ENCODE assay signal across 8 mouse cellular contexts in the genomic region with DNA sequence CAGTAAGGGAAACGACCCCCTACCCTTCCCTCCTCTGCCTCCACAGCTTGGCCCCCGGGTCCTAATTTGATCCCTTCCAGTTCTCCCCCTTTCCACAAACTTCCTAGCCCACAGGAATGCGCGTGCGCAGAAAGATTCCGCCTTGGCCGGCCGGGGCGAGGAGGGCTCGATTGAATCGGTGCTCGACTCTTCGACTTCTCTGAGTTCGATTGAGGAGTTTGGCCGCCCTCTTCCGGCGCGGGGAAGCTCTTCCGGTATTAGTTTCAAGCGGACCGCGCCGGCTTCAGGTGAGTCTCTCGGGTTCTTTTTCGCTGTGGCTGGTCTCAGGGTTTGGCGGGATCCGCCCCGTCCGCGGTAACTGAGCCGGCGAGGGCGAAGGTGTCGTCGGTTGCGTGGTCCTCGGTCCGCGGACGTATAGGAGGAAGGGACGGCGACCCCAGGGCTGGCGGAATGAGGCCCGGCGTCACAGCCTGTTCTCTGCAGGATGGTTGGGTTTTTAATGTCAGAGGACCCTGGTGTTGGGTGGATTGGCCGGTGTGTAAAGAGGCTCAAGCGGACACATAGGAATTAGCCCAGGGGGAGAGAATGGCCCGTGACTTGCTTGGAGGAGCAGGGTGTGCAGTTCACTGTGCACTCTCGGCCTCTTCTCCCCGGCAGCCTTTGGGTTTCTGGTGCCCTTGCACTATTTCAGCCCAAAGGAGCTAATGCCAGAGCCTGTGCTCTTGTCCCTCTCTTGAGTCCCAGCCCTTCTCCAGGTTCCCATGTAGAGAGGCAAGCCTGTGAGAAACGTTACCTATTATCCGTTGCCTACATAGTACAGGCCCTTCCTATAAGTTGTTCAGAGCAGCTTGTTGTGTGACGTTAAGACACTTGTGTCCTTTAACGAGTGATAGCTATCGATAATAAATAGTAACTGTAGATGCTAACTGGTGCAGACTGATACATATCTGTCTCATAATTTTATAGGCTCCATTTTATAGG. TPM values are rescaled to one million over a fixed set of nuclear protein-coding genes. Genes with fewer than 3 reads are reported as not detected.
DNase-seq lines count a peak whose midpoint lies in the region; ATAC-seq and TF ChIP-seq lines count a peak whose summit lies in the region.

A gene (plus strand): TSS at position 228 of the 981 bp plus-strand sequence.

- in situ Hi-C loops in CH12.LX (cut with MboI; ENCODE audit: low pct_ligation_motif_present, low pct_unique_long_range_greater_than_20kb, low sequenced_read_pairs): loop anchor here (25.0 kb wide), 1 partner anchor 201 kb away; no protein-coding TSS in a partner anchor

- H3K4me3 ChIP-seq in CH12.LX (replicated peaks in 1 of 3; ENCODE audit: low read depth in 2 of 3, low read length in 2 of 3, poor library complexity in 1 of 3): peak within 1 kb of the TSS; percentile 64 to 95 (median 82)
- H3K4me3 ChIP-seq in forebrain, embryonic 12.5 days (replicated peaks): peak within 1 kb of the TSS; percentile 91
- H3K4me3 ChIP-seq in liver, postnatal 0 days (ENCODE audit: low read depth, low read length): peak within 1 kb of the TSS; percentile 92
- H3K4me3 ChIP-seq in neural tube, embryonic 14.5 days (ENCODE audit: low read depth, low read length): peak within 1 kb of the TSS; percentile 61

- ATAC-seq in forebrain, embryonic 12.5 days (ENCODE audit: low FRiP score): peak; percentile 95
- ATAC-seq in liver, postnatal 0 days: peak; percentile 96
- peak; percentile 93 for ATAC-seq in neural tube, embryonic 14.5 days (ENCODE audit: low read depth)

- no peak within 1 kb of the TSS for H3K27ac ChIP-seq in CH12.LX (ENCODE audit: insufficient read depth, low read depth)
- no peak within 1 kb of the TSS; the same call in 1 of the 2 replicates for H3K27ac ChIP-seq in forebrain, embryonic 12.5 days
- peak within 1 kb of the TSS; percentile 77 for H3K27ac ChIP-seq in liver, postnatal 0 days (ENCODE audit: low read depth)
- H3K27ac ChIP-seq in neural tube, embryonic 14.5 days (ENCODE audit: low read depth, low read length): no peak within 1 kb of the TSS

- peak; percentile 86 for DNase-seq in CH12.LX (ENCODE audit: extremely low read depth)
- DNase-seq in c-Kit-positive CD71-positive TER-119-negative erythroid progenitor cells, embryonic 14.5 days (ENCODE audit: low read depth): peak; percentile 81
- DNase-seq in heart, postnatal 10 days: peak; percentile 91 to 96
- peak; percentile 65 for DNase-seq in large intestine, adult 2 months (ENCODE audit: low read depth, low spot score)
- DNase-seq in liver, postnatal 0 days: peak; percentile 91
- peak; percentile 94 for DNase-seq in testis, postnatal 10 days (ENCODE audit: low spot score)

- no peaks in the 10 kb centered on the region for H3K27me3 ChIP-seq in CH12.LX (replicated peaks)
- H3K27me3 ChIP-seq in forebrain, embryonic 12.5 days: no peaks in the 10 kb centered on the region
- no peaks in the 10 kb centered on the region for H3K27me3 ChIP-seq in liver, postnatal 0 days (ENCODE audit: insufficient read depth, low read length)
- H3K27me3 ChIP-seq in neural tube, embryonic 14.5 days (ENCODE audit: control insufficient read depth, insufficient read depth, low read length): no peaks in the 10 kb centered on the region

- no peaks in the 10 kb centered on the region for H3K9me3 ChIP-seq in CH12.LX (replicated peaks; ENCODE audit: low read length)
- H3K9me3 ChIP-seq in forebrain, embryonic 12.5 days: no peaks in the 10 kb centered on the region
- no peaks in the 10 kb centered on the region for H3K9me3 ChIP-seq in liver, postnatal 0 days (ENCODE audit: low read length)
- no peaks in the 10 kb centered on the region for H3K9me3 ChIP-seq in neural tube, embryonic 14.5 days (ENCODE audit: control insufficient read depth, low read length)

- under 1% methylated on average over 55 of the region's 55 CpGs for WGBS in forebrain, embryonic 12.5 days
- under 1% methylated on average over 55 of the region's 55 CpGs for WGBS in large intestine, adult 2 months
- under 1% methylated on average over 55 of the region's 55 CpGs for WGBS in liver, postnatal 0 days (ENCODE audit: insufficient replicate concordance)
- 1% methylated on average over 55 of the region's 55 CpGs for WGBS in neural tube, embryonic 14.5 days

- intact Hi-C loops in heart, postnatal 10 days (cut with DNase I): loop anchor here (5.0 kb wide), 1 partner anchor 161 kb away; a partner anchor contains a TSS

- TF ChIP-seq POLR2A in CH12.LX (IDR thresholded peaks at IDR 0.05; ENCODE audit: low read depth, low read length): peak; percentile 83

- peaks cover 0 to 7% of the 10 kb centered on the region in 2 experiments; a peak in 1 of 4 replicates for H3K4me1 ChIP-seq in CH12.LX (ENCODE audit: control insufficient read depth in 1 of 2, insufficient read depth in 2 of 2)
- H3K4me1 ChIP-seq in forebrain, embryonic 12.5 days: peaks cover 9% of the 10 kb centered on the region
- peaks cover 8% of the 10 kb centered on the region for H3K4me1 ChIP-seq in liver, postnatal 0 days (ENCODE audit: insufficient read depth)
- H3K4me1 ChIP-seq in neural tube, embryonic 14.5 days (ENCODE audit: control insufficient read depth, insufficient read depth, low read length): peaks cover 4% of the 10 kb centered on the region; the same call in 1 of the 2 replicates

- peaks cover 19 to 26% of the 10 kb centered on the region in 2 experiments for H3K36me3 ChIP-seq in CH12.LX (replicated peaks in 1 of 2; ENCODE audit: control insufficient read depth in 1 of 2, insufficient read depth in 1 of 2, low read length in 1 of 2)
- peaks cover 19% of the 10 kb centered on the region for H3K36me3 ChIP-seq in forebrain, embryonic 12.5 days (replicated peaks)
- H3K36me3 ChIP-seq in liver, postnatal 0 days (replicated peaks; ENCODE audit: insufficient read depth, low read length): peaks cover 22% of the 10 kb centered on the region
- peaks cover 15% of the 10 kb centered on the region for H3K36me3 ChIP-seq in neural tube, embryonic 14.5 days (ENCODE audit: control insufficient read depth, insufficient read depth, low read length)

- dilution Hi-C loops in CH12.LX (cut with MboI; ENCODE audit: extremely low pct_ligation_motif_present, extremely low pct_unique_long_range_greater_than_20kb, low sequenced_read_pairs): no loop called here

- TF ChIP-seq EP300 in CH12.LX (IDR thresholded peaks at IDR 0.05; ENCODE audit: low read length): no peak
- peak; percentile 34; the same call in 1 of the 2 replicates for TF ChIP-seq EP300 in liver, postnatal 0 days (IDR thresholded peaks at IDR 0.05; ENCODE audit: low read depth)

- H3K4me2 ChIP-seq in CH12.LX (ENCODE audit: insufficient read depth, low read depth, poor library complexity, severe bottlenecking): peak within 1 kb of the TSS; percentile 91
- peak within 1 kb of the TSS; percentile 61 for H3K4me2 ChIP-seq in forebrain, embryonic 12.5 days
- H3K4me2 ChIP-seq in liver, postnatal 0 days (ENCODE audit: low read depth, low read length): peak within 1 kb of the TSS; percentile 84
- peak within 1 kb of the TSS; percentile 84 for H3K4me2 ChIP-seq in neural tube, embryonic 14.5 days (ENCODE audit: low read depth, low read length)

- H3K9ac ChIP-seq in CH12.LX (ENCODE audit: insufficient read depth, low read depth): peak within 1 kb of the TSS; percentile 90
- H3K9ac ChIP-seq in forebrain, embryonic 12.5 days: peak within 1 kb of the TSS; percentile 87
- peak within 1 kb of the TSS; percentile 89 for H3K9ac ChIP-seq in liver, postnatal 0 days (replicated peaks)
- peak within 1 kb of the TSS; percentile 79 for H3K9ac ChIP-seq in neural tube, embryonic 14.5 days (replicated peaks; ENCODE audit: low read depth, low read length)

- peaks cover 11% of the 10 kb centered on the region for H3K79me2 ChIP-seq in CH12.LX (replicated peaks; ENCODE audit: control insufficient read depth, extremely low read depth, insufficient read depth, poor library complexity, severe bottlenecking)

- no peak for TF ChIP-seq RAD21 in CH12.LX (IDR thresholded peaks at IDR 0.05; ENCODE audit: low read depth, low read length)

- TF ChIP-seq CTCF in CH12.LX (conservative IDR thresholded peaks at IDR 0.05 in 1 of 2, IDR thresholded peaks at IDR 0.05 in 1 of 2; ENCODE audit: low read depth in 2 of 2, low read length in 2 of 2): no peak
- TF ChIP-seq CTCF in liver, postnatal 0 days (IDR thresholded peaks at IDR 0.05; ENCODE audit: low read depth): peak; percentile 40; the same call in 1 of the 2 replicates

TF ChIP-seq in CH12.LX, 34 proteins besides CTCF, POLR2A, EP300 and RAD21 (continues in another document):
- peak; percentile 93 for TF ChIP-seq KAT2A (IDR thresholded peaks at IDR 0.05; ENCODE audit: insufficient replicate concordance, low read length)
- TF ChIP-seq E2F4 (IDR thresholded peaks at IDR 0.05; ENCODE audit: insufficient replicate concordance, low read depth, low read length): 0 out of 2 replicates have a peak, but pooled peaks have one; percentile 27
- TF ChIP-seq MAFK (IDR thresholded peaks at IDR 0.05; ENCODE audit: insufficient replicate concordance, low read length): no peak
- TF ChIP-seq ZKSCAN1 (IDR thresholded peaks at IDR 0.05; ENCODE audit: borderline replicate concordance, low read depth, low read length): no peak
- no peak for TF ChIP-seq PAX5 (IDR thresholded peaks at IDR 0.05; ENCODE audit: low read length)
- TF ChIP-seq NELFE (IDR thresholded peaks at IDR 0.05; ENCODE audit: low read depth, low read length): peak; percentile 82
- TF ChIP-seq SMC3 (IDR thresholded peaks at IDR 0.05; ENCODE audit: low read depth, low read length): no peak
- TF ChIP-seq POLR2AphosphoS2 (IDR thresholded peaks at IDR 0.05; ENCODE audit: low read depth, low read length): no peak
- no peak for TF ChIP-seq JUN (IDR thresholded peaks at IDR 0.05; ENCODE audit: insufficient read depth, low read depth, low read length)
- peak; percentile 84 for TF ChIP-seq TCF12 (IDR thresholded peaks at IDR 0.05; ENCODE audit: low read depth, low read length)
- TF ChIP-seq RCOR1 (conservative IDR thresholded peaks at IDR 0.05; ENCODE audit: low read depth, low read length): peak; percentile 75; the same call in 1 of the 2 replicates
- TF ChIP-seq MEF2A (IDR thresholded peaks at IDR 0.05; ENCODE audit: borderline replicate concordance, low read depth, low read length): peak; percentile 65; the same call in 1 of the 2 replicates
- peak; percentile 55; the same call in 1 of the 2 replicates for TF ChIP-seq ZMIZ1 (IDR thresholded peaks at IDR 0.05; ENCODE audit: low read depth, low read length)
- TF ChIP-seq SIN3A (IDR thresholded peaks at IDR 0.05; ENCODE audit: low read length): peak; percentile 98

RNA-seq across cellular contexts. Expression of the gene that starts here (rescaled TPM):
- 31.0 and 43.4 TPM in 2 replicates for total RNA-seq in CH12.LX (2012; rRNA removed)
- total RNA-seq in CH12.LX (2014; rRNA removed): 201 and 214 TPM in 2 replicates
- 116 TPM in 2 replicates for polyA plus RNA-seq in CH12.LX (2012; ENCODE audit: insufficient read length, low read depth)
- polyA plus RNA-seq in forebrain, embryonic 12.5 days (2016; fragmentation: Nextera tagmentation; extraction: Ambion mirVana): 117 and 120 TPM in 2 replicates
- 10 to 100 TPM; 29.7 to 32.5 TPM for total RNA-seq in heart, postnatal 10 days (2021)
- polyA plus RNA-seq in large intestine, adult 2 months (2012; rRNA removed): 4.4 and 5.2 TPM in 2 replicates
- polyA plus RNA-seq in liver, postnatal 0 days (2015; fragmentation: Nextera tagmentation; extraction: Ambion mirVana): 30.0 and 30.4 TPM in 2 replicates
- polyA plus RNA-seq in neural tube, embryonic 14.5 days (2014; fragmentation: Nextera tagmentation; extraction: Ambion mirVana): 54.4 and 65.3 TPM in 2 replicates
